Mouse (Mus musculus) gastrocnemius, adult 8-10 months (tissue): ENCODE measurements around the gene Il9r. TPM values are rescaled to one million over a fixed set of nuclear protein-coding genes. Genes with fewer than 3 reads are reported as not detected.

Source experiments
- DNase-seq, 2 experiments: peaks; one replicate each; pipeline ENCODE4 v3.0.0; 2022; ENCODE audit warnings: low spot score in 2 of 2
- total RNA-seq, 4 experiments: library from RNA; stranded (reverse); gene quantifications; 2 replicates each; pipeline ENCODE4 v1.2.4; 2022

Gene Il9r
- under 1 TPM in 1 of 4 experiments, not detected in 3; 0.29 TPM for total RNA-seq

DNA sequence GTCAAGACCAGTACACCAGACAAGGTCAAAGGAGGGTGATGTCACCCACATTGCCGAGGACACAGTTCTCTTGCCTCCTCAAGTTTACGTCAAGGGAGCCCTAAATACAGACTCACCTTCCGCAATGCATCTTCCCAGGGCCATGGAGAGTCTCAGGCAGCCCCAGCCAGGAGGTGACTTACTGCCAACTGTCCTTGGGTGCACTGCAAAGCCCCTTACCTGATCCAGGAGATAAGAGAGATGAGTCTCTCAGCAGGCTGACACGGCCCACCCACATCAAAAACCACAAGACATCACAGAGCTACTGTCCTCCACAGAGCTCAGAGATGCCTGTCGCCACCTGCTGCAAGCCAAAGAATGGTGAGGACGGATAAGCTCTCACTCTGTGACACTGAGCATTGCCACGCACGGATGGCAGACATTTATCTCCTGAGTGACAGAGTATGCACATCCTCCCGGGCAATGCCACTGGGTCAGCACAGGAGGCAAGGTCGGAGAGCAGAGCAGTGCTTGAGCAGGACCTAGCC lies at the start of gene Il9r:
Il9r (minus strand) TSS at position 205 of the 527 bp plus-strand sequence.
- no peak for DNase-seq

GRCm38 (mm10) chr11:32248350-32248749 lies 48.3 kb upstream of the Il9r start:
- DNase-seq = no peak

DNA sequence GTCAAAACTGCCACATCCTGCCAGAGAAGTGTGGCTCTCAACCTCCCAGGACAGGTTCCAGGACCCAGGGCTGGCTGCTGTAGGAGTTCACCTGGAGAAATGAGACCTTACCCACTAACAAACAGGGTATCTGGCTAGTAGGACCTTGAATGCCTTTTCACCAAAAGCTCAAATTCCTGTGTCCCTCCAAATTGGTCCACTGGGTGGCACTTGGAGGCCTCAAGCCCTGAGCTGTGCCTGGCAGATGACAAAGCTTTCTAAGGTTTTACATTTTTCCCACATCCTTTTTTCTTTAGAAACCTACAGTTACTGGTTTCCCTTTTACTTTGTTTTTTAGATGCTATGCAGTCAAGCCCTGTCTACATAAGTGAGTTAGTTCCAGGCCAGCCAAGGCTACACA lies 47.0 kb upstream of the Il9r start:
- no peak for DNase-seq

DNA sequence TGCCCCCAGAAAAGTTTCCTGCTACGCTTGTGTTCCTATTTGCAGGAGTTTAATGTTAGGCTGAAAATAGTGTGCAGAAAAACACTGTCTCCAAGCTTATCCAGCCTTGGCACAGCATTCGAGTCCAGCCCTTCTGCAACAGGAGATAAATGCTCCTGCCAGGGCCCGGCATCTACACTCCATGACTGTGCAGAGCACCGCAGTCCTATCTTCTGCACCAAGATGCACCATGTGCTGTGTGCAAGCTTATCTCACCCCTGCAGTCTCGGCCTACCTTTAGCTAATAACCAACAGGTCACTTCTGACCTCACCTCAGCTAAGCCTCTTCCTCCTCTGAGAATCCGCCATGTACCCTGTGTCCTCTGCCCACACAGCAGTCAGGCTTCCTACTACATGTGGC lies 45.5 kb upstream of the Il9r start:
- no peak for DNase-seq

DNA sequence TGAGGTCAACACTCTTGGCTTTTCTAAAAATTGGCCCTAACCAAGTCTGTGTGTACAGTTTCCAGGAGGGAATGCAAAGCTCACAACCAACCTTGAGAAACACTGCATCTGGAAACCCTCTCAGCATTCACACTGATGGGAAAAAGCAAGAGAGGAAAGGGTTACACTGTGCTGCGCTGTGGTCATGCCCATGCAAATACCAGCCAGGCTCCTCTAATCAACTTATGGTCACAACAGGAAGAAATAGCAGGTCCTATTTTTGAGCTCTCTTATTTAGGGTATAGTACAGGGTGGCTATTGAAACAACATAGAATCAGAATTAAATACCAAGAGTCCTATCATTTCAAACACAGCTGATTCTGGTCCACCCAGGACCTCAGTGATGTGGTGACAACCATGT lies 44.5 kb upstream of the Il9r start:
- DNase-seq = no peak

DNA sequence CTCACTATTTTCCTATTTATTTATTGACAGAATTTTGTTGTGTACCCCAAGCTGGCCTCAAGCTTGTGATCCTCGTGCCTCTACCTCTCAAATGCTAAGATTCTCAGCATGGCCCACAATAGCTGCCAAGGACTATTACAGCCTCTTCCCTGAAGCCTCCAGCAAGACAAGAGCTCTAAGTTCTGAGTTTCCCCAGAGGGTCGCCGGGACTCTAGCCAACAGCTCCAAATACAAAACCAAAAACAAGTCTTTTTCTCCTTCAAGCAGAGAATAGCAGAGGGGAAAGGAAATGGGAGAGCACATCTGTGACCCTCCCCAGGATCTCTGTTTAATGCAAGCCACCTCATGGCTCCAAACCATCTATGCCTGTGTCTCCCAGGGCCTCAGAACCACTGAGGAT lies 44.0 kb upstream of the Il9r start:
- DNase-seq = no peak

DNA sequence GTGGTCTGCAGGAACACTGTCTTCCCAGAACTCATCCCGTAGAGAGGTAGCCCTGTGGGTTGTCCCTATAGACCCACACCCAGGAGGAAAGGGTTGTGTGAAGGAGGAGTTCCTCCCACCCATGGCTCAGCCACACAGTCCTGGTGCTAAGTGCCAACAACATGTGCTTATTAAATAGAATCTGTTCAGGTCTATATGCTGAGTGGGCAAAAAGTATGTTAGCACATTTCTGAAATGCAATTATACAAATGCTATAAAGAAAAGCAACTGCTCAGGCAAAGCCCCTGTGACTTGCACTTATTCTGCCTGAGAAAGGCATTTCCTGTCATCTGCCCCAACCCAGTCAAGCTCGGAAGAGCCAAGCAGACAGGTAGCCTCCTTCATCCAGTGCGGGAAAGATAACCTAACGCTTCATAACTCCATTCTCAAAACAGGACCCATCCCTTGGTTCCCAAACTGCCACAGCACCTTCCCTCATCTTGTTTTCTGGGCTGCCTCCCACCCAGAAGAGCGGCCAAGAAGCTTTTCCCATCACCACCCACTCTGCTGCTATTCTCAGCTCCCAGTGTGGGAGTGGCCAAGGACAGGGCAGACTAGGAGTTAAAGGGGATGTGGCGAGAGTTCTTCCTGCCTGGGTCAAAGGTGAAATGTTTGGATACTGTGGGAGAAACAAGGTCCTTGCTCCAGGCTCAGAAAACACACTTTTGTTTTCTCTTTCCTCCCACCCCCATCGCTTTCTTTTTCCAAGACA lies 43.3 kb upstream of the Il9r start:
- DNase-seq = no peak

GRCm38 (mm10) chr11:32242209-32242608 lies 42.1 kb upstream of the Il9r start:
- DNase-seq = no peak

GRCm38 (mm10) chr11:32241391-32241790 lies 41.3 kb upstream of the Il9r start:
- no peak for DNase-seq

GRCm38 (mm10) chr11:32238093-32238860 lies 38.2 kb upstream of the Il9r start:
- peak; percentile 49 to 53 for DNase-seq

DNA sequence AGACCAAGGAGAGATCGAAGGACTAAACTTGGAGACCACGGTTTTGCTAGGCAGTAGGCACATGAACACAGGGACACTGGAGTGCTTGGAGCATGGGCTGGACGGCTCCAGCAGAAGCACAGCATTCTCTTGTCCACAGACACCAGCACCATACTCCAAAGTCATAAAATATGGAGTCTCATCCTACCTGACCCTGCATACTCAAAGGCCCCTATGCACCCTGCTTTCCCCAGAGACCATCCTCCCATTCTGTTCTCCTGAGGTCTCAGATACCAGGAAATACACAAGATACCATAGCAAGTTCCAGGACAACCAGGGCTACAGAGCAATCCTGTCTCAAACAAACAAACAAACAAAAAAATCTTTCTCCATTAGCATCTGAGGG lies 37.3 kb upstream of the Il9r start:
- no peak for DNase-seq

DNA sequence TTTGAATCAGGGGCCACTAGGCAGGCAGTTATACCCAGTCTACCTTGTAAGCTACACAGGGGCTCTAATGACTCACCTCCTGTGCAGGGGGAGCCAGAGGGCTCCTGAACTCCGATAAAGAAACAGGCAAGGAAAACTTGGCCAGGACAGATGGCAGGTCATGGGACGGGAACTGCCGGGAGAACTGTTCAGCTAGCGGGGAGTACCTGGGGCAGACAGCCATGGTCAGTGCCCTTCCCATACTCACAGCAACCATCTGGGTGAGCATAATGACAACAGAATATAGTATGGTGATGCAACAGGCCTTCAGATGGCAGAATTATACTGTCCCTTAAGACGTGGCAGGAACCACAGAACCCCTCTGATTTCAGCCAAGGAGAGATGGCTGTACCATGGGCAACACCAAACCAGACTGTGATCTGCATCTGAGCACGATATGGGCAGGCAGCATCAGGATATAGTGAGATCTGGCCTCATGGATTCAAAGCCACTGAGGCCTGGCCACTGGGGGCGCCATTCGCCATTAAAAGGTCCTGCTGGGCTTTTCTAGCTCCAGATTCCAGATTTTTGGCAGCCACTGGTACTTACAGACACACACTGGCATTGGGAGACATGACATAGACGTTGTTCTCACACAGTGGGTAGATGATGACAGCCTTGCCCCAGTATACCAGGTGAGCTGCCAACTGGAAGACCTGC lies 36.8 kb upstream of the Il9r start:
- peak; percentile 47 to 55 for DNase-seq

GRCm38 (mm10) chr11:32236132-32236531 lies 36.1 kb upstream of the Il9r start:
- DNase-seq = no peak

DNA sequence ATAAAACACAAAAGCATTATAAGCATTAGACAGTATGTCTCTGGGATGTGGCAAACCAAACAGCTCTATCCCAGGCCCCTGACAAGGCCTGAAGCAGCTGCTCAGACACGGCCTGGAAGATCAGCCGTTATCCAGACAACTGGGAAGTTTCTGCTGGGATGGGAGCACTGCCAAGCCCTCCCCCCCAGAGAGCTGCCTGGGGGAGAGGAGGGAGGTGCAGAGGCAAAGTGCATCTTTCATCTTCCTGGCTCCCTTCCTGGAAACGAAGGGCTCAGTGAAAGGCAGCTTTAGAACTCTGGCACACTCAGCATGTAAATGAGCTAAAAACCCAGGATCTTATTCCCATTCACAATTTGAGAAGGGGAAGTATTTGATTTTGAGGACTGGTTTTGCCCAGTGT lies 35.6 kb upstream of the Il9r start:
- DNase-seq = peak in 1 of 2 experiments; percentile 45

- DNase-seq = no peak
Observed at GRCm38 (mm10) chr11:32234816-32235485, 34.9 kb upstream of the Il9r start.

DNA sequence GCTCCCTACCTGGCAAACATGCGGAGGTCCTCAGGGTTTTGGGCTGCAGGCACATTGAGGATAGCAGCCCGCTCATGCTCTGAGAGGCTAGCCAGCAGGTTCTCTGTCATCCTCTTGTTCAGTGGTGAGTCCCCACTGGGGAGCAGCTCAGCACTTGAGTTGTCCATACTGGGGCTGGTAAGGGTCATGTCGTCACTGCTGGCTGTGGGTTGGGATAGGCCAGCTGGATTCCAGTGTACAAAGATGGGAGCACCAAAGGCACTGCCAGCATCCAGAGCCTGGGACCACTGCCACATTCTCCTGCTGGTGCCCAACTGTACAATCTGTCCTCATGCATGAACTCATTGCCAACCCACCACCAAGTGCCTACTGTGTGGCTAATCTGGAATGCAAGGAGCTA lies 33.8 kb upstream of the Il9r start:
- DNase-seq = no peak

DNA sequence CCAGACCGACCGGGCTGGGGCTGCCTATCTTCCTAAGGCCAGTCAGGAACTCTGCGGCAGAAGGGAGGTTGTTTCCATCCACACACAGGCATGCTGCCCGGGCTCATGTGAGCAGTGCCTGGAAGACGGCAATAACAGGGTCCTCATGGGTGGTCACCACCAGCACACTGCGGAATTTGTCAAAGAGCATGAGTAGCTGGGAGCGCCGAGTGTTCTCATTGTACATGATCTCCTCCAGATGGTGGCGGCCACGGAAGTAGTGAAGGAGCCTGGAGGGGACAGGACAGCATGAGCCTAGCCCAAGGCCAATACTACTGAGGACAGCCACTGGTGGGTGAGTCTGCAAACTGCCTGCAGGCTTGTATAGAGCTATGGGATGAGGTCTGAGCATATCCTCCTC lies 32.8 kb upstream of the Il9r start:
- DNase-seq = no peak

DNA sequence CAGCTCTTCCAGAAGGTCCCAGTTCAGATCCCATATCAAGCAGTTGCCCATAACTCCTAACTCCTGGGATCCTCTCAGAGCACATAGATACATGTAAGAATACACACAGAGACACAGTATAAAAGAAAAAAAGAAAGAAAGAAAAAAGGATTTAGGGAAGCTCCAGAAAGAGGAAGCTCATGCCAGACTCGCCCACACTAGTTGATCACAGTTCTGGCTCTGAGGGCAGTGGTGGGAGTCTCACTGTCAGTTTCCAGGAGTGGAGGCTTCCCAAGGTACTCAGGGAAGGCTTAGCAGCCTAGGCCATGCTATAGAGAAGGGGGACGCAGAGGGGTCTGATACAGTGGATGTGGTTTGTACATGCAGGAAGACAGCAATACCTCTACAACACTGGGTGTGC lies 31.0 kb upstream of the Il9r start:
- DNase-seq = no peak

DNA sequence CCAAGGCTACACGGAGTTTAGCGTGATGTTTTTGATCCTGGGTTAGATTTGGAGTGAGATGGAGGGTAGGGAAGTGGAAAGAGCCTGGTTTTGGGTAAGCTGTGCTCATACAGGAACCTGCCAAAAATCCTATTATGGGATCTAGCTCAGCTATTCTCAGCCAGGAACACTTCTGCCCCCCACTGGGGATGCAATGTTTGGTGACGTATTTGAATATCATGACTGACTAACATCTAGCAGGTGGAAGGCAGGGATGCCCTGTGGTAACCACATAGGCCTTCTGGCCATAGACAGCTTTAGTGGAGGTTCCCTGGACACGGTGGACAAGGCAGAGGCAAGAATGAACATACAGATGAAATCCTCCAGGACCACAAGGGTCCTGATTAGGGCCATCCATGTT lies 30.1 kb upstream of the Il9r start:
- DNase-seq = no peak

DNA sequence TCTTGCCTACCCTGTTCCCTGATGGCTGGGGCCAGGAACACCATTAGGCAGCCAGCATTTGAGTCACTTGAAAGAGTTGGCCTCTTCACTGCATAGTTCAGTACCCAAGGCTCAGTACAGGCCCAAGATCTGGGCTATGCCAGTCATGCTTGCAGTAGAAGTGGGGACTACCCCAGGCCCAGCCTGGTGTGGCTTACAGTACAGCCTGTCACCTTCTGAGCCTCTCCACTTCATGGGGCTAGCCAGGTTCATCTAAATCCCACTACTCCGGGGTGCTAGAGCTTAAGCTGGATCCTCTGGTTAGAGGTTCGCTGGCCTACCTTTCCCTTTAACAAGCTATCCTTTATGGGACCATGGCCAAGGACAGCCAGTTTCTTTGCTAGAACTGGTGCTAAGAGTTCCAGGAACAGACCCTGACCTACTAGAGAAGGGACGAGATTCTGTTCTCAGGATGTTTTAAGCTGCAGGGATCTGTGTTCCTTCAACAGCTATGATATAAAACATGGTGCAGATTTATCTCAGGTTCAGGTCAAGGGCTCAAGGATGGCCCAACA lies 28.3 kb upstream of the Il9r start:
- no peak for DNase-seq

- no peak for DNase-seq
Observed at GRCm38 (mm10) chr11:32227555-32227954, 27.5 kb upstream of the Il9r start.
